Mouse (Mus musculus) liver, embryonic 11.5 days (tissue): Measurements from ENCODE around the gene Slc22a17. TPM values are rescaled to one million over a fixed set of nuclear protein-coding genes. Genes with fewer than 3 reads are reported as not detected.

Experiments used
- ATAC-seq: fragments of 200-750 bp; cut with Nextera tagmentation; replicated peaks from 2 replicates; pipeline ENCODE4 v1.8.0; 2017; ENCODE audit warnings: moderate number of reproducible peaks, mild to moderate bottlenecking, moderate TSS enrichment, moderate library complexity; ENCODE audit not compliant: low FRiP score
- DNase-seq: peaks from one replicate; pipeline ENCODE4 v3.0.0-alpha.2; 2017; ENCODE audit warnings: low spot score
- H3K27ac ChIP-seq: fragments of 300-500 bp; sonication (generic); 2 replicates; pipeline ENCODE4 v1.5.1; 2014; ENCODE audit warnings: mild to moderate bottlenecking, low read depth, low read length, control low read depth
- H3K27me3 ChIP-seq: fragments of 300-500 bp; sonication (generic); replicated peaks from 2 replicates; pipeline ENCODE4 v1.6.1; 2014; ENCODE audit warnings: low read length, mixed read lengths; ENCODE audit not compliant: control insufficient read depth, insufficient read depth
- H3K36me3 ChIP-seq: fragments of 300-500 bp; sonication (generic); 2 replicates; pipeline ENCODE4 v1.6.1; 2014; ENCODE audit warnings: mild to moderate bottlenecking, low read length, moderate library complexity, mixed read lengths; ENCODE audit not compliant: control insufficient read depth, insufficient read depth
- H3K4me1 ChIP-seq: fragments of 300-500 bp; sonication (generic); replicated peaks from 2 replicates; pipeline ENCODE4 v1.6.1; 2014; ENCODE audit warnings: low read length, mixed read lengths; ENCODE audit not compliant: control insufficient read depth, insufficient read depth
- H3K4me2 ChIP-seq: fragments of 300-500 bp; sonication (generic); 2 replicates; pipeline ENCODE4 v1.6.1; 2014; ENCODE audit warnings: mild to moderate bottlenecking, control low read depth, moderate library complexity
- H3K4me3 ChIP-seq: fragments of 300-500 bp; sonication (generic); 2 replicates; pipeline ENCODE4 v1.5.1; 2014; ENCODE audit warnings: low read depth, low read length, control low read depth
- H3K9ac ChIP-seq: fragments of 300-500 bp; sonication (generic); 2 replicates; pipeline ENCODE4 v1.6.1; 2014; ENCODE audit warnings: low read depth, low read length, control low read depth
- H3K9me3 ChIP-seq: fragments of 300-500 bp; sonication (generic); 2 replicates; pipeline ENCODE4 v1.6.1; 2016; ENCODE audit warnings: low read length, inconsistent platforms, mixed read lengths; ENCODE audit not compliant: control insufficient read depth
- WGBS: fragments of 180-500 bp; shearing (Covaris S2); extraction: QIAGEN DNeasy Blood & Tissue Kit; methylation state at CpG from one replicate; pipeline ENCODE4 v1.1.7; 2014; 5-methylcytosine and 5-hydroxymethylcytosine counted together
- polyA plus RNA-seq: library from polyadenylated mRNA; unstranded; fragments of >200 nt; fragmentation: Nextera tagmentation; extraction: Ambion mirVana; gene quantifications from 2 replicates; pipeline ENCODE4 v1.2.1, GENCODE M21; 2014

Gene Slc22a17
- polyA plus RNA-seq, 1 experiment from 2014 or later = 14.0 TPM

DNA sequence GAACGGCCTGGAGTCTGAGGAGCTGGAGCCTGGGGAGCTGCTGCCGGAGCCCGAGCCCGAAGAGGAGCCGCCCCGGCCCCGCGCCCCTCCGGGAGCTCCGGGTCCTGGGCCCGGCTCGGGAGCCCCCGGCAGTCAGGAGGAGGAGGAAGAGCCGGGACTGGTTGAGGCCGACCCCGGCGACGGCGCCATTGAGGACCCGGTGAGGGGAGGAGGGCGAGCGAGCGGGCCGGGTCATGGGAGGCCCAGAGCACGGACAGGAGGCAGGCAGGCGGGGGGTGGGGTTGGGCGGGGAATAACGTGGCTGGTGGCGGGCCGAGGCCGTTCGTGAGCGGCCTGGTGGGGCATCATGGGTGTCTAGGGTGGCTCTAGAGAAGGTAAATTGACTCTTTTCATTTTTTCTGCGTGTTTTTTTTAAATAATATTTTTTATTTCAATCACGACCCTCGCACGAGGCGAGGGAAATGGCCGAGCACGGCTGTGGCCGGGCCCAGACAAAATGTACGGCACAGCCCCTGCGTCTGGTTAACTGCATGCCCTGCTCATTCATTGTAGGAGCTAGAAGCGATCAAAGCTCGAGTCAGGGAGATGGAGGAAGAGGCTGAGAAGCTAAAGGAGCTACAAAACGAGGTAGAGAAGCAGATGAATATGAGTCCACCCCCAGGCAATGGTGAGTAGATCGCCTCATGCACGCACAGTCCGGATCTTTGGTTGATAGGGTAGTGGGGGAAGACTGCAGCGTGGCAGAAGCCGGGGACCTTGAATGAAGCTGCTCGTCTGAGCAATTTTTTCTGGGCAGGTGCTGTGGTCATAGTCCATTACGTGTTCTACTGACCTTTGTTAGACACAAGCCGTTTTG lies 18.4 kb downstream of the Slc22a17 start:
- Histone ChIP-seq H3K4me3 (peak overlapping the region; percentile 98), H3K36me3 (peaks cover 24% of the 10 kb centered on the region), H3K27me3 (no peaks in the 10 kb centered on the region), H3K27ac (peak overlapping the region; percentile 94), H3K9ac (peak overlapping the region; percentile 99), H3K4me1 (peaks cover 9% of the 10 kb centered on the region), H3K4me2 (peak overlapping the region; percentile 70), H3K9me3 (no peaks in the 10 kb centered on the region)
- WGBS = under 1% methylated on average over 54 of the region's 54 CpGs
- peak; percentile 62 for ATAC-seq
- peak; percentile 80 for DNase-seq

DNA sequence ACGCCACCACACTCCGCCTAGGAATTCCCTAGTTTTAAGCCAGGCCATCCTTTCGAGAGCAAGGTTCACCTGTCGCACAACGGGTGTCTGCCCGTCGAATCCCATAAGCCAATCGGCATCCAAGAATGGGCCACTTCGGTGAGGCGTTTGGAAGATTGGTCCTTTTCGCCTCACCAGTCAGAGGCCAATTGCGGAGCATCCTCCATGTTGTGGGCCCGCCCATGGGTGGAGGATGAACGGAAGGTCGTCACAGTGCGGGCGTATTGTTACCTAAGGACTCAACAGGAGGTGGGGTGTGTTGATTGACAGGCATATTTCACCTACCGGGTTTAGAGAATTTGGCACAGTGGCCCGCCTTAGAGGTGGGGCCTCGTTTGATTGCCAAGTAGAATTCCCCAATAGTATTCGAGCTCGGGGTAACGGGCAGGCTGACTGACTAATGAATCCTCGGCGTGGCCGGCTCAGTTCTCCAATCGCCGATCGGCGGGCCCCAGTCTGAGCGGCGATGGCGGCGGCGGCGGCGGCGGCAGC lies 19.2 kb downstream of the Slc22a17 start:
- H3K9me3 ChIP-seq = no peaks in the 10 kb centered on the region
- peak; percentile 94 for DNase-seq

DNA sequence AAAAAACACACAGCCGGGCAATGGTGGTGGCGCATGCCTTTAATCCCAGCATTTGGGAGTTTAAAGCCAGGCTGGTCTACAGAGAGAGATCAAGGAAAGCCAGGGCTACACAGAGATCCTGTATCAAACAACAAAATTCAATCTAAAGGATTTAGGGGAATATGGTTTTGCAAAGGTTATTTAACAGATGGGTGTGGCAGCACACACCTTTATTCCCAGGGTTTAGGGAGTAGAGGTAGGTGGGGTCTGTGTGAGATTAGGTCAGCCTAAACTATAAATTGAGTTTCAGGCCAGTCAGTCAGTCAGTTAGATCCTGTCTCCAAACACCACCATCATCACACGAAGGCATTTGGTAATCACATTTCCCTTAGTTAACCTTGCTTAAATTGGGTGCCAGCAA lies 20.7 kb downstream of the Slc22a17 start, which contains the start of gene Pabpn1:
TSS of gene Pabpn1 (plus strand) at position 301 of the 400 bp plus-strand sequence.
- Histone ChIP-seq H3K27me3 (no peaks in the 10 kb centered on the region), H3K27ac (peak within 1 kb of the TSS; percentile 73), H3K9me3 (no peaks in the 10 kb centered on the region), H3K9ac (peak within 1 kb of the TSS; percentile 60), H3K4me2 (peak within 1 kb of the TSS; percentile 74), H3K4me1 (peaks cover 9% of the 10 kb centered on the region; the same call in 1 of the 2 replicates), H3K36me3 (peaks cover 12% of the 10 kb centered on the region), H3K4me3 (peak within 1 kb of the TSS; percentile 98)
- WGBS = 91% methylated on average over 3 of the region's 3 CpGs
- ATAC-seq = no peak
- no peak for DNase-seq

More for the DNA sequence above, 19.2 kb downstream of the Slc22a17 start:
- Histone ChIP-seq H3K36me3 (peaks cover 22% of the 10 kb centered on the region), H3K4me2 (peak overlapping the region; percentile 74), H3K27ac (peak overlapping the region; percentile 94), H3K9ac (peak overlapping the region; percentile 99), H3K4me1 (peaks cover 9% of the 10 kb centered on the region), H3K27me3 (no peaks in the 10 kb centered on the region), H3K4me3 (peak overlapping the region; percentile 98)
- ATAC-seq = peak; percentile 99
- under 1% methylated on average over 38 of the region's 38 CpGs for WGBS

DNA sequence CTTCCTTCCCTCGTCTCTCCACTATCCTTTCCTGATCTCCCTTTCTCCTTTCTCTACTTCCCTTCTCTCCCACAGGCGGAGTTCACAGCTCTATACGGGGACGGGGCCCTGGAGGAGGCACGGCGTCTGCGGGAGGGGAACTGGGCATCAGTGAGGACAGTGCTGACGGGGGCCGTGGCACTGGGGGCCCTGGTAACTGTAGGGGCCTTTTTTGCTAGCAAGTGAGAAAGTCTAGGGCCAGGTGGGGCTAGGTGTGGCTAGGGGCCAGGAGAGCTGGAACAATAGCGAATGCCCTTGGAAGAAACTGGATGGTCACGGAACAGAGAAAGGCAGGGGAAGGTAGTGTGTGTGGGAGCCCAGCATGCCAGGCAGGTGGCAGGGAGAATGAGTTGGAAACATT lies 27.6 kb downstream of the Slc22a17 start:
- H3K27me3 ChIP-seq = no peaks in the 10 kb centered on the region
- H3K9ac ChIP-seq = no peak overlapping the region
- 0 out of 2 replicates have a peak, but pooled peaks cover 2% of the 10 kb centered on the region for H3K36me3 ChIP-seq
- no peak for DNase-seq
- no peak for ATAC-seq
- no peak overlapping the region for H3K4me3 ChIP-seq
- no peaks in the 10 kb centered on the region for H3K9me3 ChIP-seq
- H3K4me1 ChIP-seq = peaks cover 10% of the 10 kb centered on the region; the same call in 1 of the 2 replicates
- no peak overlapping the region for H3K4me2 ChIP-seq
- WGBS = 85% methylated on average over 11 of the region's 11 CpGs
- no peak overlapping the region for H3K27ac ChIP-seq

DNA sequence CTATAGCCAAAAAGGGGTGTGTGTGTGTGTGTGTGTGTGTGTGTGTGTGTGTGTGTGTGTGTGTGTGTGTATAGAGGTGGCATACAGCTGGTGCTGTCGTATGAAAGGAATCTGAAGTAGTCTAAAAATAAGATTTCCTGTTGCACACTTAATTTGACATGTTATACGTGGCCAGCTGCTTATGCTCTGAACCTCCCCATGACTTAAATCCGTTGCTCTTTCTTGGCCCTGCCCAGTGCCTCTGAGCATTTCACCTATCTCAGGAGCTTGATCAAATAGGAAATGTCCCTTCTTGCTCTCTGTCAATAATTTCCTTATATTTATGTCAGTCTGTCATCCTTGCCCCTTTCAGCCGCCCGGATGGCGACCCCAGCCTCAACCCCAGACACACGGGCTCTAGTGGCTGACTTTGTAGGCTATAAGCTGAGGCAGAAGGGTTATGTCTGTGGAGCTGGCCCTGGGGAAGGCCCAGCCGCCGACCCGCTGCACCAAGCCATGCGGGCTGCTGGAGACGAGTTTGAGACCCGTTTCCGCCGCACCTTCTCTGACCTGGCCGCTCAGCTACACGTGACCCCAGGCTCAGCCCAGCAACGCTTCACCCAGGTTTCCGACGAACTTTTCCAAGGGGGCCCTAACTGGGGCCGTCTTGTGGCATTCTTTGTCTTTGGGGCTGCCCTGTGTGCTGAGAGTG lies 28.8 kb downstream of the Slc22a17 start:
- WGBS = 46% methylated on average over 21 of the region's 21 CpGs
- peak overlapping the region; percentile 73 for H3K4me3 ChIP-seq
- no peaks in the 10 kb centered on the region for H3K27me3 ChIP-seq
- H3K27ac ChIP-seq = peak overlapping the region; percentile 75; the same call in 1 of the 2 replicates
- peak overlapping the region; percentile 79 for H3K9ac ChIP-seq
- H3K9me3 ChIP-seq = no peaks in the 10 kb centered on the region
- peak overlapping the region; percentile 90 for H3K4me2 ChIP-seq
- ATAC-seq (no peak), DNase-seq (no peak)
- 0 out of 2 replicates have a peak, but pooled peaks cover 2% of the 10 kb centered on the region for H3K36me3 ChIP-seq
- peaks cover 10% of the 10 kb centered on the region; the same call in 1 of the 2 replicates for H3K4me1 ChIP-seq

DNA sequence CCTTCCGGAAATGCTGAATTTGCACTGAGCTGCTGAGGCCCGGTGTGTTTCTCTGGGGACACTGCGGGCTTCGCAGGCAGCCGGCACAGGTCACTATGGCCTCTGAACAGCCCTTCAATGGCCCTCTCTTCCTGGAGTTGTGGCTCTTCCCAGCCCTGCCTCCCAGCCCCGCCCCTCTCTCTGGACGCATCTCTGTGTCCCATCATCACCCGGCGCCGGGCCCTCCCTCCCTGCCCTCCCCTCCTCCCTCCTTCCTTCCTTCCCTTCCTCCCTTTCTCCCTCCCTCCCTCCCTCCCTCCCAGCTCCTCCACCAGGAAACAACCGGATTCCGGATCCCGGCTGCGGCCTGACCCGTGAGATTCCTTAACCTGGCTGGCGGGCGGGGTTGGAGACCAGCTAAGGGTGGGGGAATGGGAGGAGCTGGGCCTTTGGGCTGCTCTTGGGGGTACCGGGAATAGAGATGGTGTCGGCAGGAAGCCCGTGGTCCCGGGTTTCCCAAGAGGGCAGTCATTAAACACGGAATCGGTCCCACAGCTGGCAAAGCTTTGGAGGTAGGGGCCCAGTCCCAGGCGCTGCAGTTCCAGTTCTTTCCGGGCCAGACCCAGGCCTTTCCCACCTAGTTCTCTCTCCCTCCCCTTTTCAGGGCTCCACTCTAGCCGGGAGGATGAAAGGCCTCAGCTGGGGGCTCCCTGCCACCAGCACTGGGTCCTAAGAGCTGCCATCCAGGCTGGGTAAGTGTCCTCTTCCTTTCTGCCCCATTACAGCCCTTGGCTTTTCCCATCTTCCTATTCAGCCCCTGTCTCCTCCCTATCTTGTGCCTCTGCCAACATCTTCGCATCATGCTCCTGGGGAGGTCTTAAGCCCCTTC lies 29.5 kb downstream of the Slc22a17 start, which contains the start of the genes Bcl2l2 and Gm20521:
TSS of gene Bcl2l2 (plus strand) at position 224 of the 868 bp plus-strand sequence.
TSS of gene Gm20521 (plus strand) at position 288 of the 868 bp plus-strand sequence.
- H3K27me3 ChIP-seq = no peaks in the 10 kb centered on the region

DNA sequence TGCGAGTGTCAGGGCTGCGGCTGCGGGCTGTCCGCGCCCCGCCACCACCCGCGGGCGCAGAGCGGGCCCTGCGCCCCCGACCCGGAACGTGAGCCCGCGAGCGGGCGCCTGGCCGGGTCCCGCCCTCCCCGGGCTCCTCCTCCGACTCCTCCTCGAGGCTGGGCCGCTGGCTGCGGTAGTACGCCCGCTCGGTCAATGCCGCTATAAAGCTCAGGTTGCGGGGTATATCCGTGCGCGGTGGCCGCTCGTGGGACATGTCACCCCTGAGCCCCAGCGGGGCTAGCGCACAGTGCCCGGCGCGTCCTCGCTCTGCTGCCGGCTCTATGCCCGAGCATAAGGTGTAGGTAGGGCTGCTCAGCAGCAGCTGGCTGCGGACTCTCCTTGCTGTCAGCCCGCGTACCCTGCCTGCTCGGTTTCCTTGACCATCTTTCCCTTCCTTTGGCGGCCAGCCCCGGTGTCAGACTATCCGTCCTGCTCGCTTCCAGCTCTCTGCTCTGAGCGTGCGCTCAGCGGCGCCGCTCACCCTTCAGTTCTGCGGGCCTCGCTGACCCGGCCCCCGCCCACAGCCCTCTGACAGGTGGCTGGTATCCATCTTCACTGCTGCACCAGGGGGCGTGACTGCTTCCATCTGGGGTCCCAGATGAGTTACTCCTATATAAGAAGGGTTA lies 35.8 kb downstream of the Slc22a17 start, which contains the start of gene Ppp1r3e:
TSS of gene Ppp1r3e (minus strand) at position 503 of the 668 bp plus-strand sequence.
- Histone ChIP-seq H3K9me3 (no peaks in the 10 kb centered on the region), H3K27ac (peak within 1 kb of the TSS; percentile 81), H3K27me3 (no peaks in the 10 kb centered on the region), H3K9ac (peak within 1 kb of the TSS; percentile 75), H3K4me3 (peak within 1 kb of the TSS; percentile 72), H3K4me1 (peaks cover 13% of the 10 kb centered on the region), H3K4me2 (peak within 1 kb of the TSS; percentile 100), H3K36me3 (no peaks in the 10 kb centered on the region)
- WGBS = under 1% methylated on average over 51 of the region's 61 CpGs
- ATAC-seq = peak; percentile 83
- peak; percentile 86 for DNase-seq

More for the DNA sequence above, 29.5 kb downstream of the Slc22a17 start, which contains the start of the genes Bcl2l2 and Gm20521:
- WGBS = 2% methylated on average over 27 of the region's 27 CpGs
- Histone ChIP-seq H3K4me3 (peak within 1 kb of the TSS; percentile 73), H3K36me3 (0 out of 2 replicates have a peak, but pooled peaks cover 2% of the 10 kb centered on the region), H3K9me3 (no peaks in the 10 kb centered on the region), H3K9ac (peak within 1 kb of the TSS; percentile 79), H3K27ac (peak within 1 kb of the TSS; percentile 75), H3K4me2 (peak within 1 kb of the TSS; percentile 90), H3K4me1 (peaks cover 10% of the 10 kb centered on the region; the same call in 1 of the 2 replicates)
- ATAC-seq (peak; percentile 87), DNase-seq (peak; percentile 77)
